Mouse (Mus musculus): ENCODE data around the gene Msl1. TPM values are rescaled to one million over a fixed set of nuclear protein-coding genes. Genes with fewer than 3 reads are reported as not detected.
A peak's percentile ranks its signal among the peaks of the same experiment; 100 is the strongest.
"Not testable (repeated sequence)": the region's sequence is repeated elsewhere in the genome, so short reads cannot be mapped to it uniquely, and the experiment has no call there.

Gene Msl1
- polyA plus RNA-seq, 1 experiment = 40.5 TPM

- Histone ChIP-seq H3K79me2 (ENCODE audit: control insufficient read depth, insufficient read depth) (peaks cover 50% of the 10 kb centered on the region), H3K27me3 (ENCODE audit: control insufficient read depth, insufficient read depth, insufficient read length) (no peaks in the 10 kb centered on the region), H3K79me3 (ENCODE audit: low read depth) (peaks cover 48% of the 10 kb centered on the region), H3K4me3 (ENCODE audit: insufficient read depth, poor library complexity, severe bottlenecking) (peak overlapping the region; percentile 79), H3K36me3 (ENCODE audit: control insufficient read depth, insufficient read depth) (peaks cover 71% of the 10 kb centered on the region), H3ac (ENCODE audit: control insufficient read depth, insufficient read length, low read depth) (peak overlapping the region; percentile 98)
- TF ChIP-seq MYOD1 (IDR thresholded peaks at IDR 0.05; ENCODE audit: control insufficient read depth, insufficient read length, low read depth) (no peak), MAX (IDR thresholded peaks at IDR 0.05) (peak; percentile 83), FOSL1 (IDR thresholded peaks at IDR 0.05; ENCODE audit: insufficient read depth, low read length, poor library complexity, severe bottlenecking) (no peak), CEBPB (IDR thresholded peaks at IDR 0.05; ENCODE audit: low read depth) (no peak)
Observed at GRCm38 (mm10) chr11:98809457-98810290, 14.4 kb downstream of the Msl1 start.

DNA sequence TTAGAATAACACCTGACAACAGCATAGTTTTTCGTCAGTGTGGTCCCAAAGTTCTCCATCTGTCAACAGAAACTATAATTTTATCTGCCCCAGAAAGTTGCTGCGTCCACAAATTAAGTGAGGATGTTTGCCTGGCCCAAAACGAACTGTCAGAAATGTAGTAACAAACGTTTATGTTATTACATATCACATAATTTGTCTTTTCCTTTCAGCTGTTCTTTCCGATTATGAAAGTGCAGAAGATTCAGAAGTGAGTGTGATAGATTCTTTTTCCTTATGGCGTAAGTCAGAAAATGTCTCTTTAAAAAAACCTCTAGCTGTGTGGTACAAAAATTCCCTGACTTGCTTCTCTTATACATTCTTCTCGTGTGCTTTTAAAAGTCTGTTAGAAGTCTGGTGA, 15.4 kb downstream of the Msl1 start:
- H3ac ChIP-seq (ENCODE audit: control insufficient read depth, insufficient read length, low read depth) = peak overlapping the region; percentile 98
- no peak for TF ChIP-seq MYOD1 (IDR thresholded peaks at IDR 0.05; ENCODE audit: control insufficient read depth, insufficient read length, low read depth)
- no peak for TF ChIP-seq CTCF (IDR thresholded peaks at IDR 0.05; ENCODE audit: control insufficient read depth, insufficient read depth, insufficient read length)
- no peak for TF ChIP-seq USF1 (IDR thresholded peaks at IDR 0.05; ENCODE audit: low read depth)
- peaks cover 57% of the 10 kb centered on the region for H3K79me3 ChIP-seq (ENCODE audit: low read depth)
- H3K79me2 ChIP-seq (ENCODE audit: control insufficient read depth, insufficient read depth) = peaks cover 60% of the 10 kb centered on the region
- H3K27me3 ChIP-seq (ENCODE audit: control insufficient read depth, insufficient read depth, insufficient read length) = no peaks in the 10 kb centered on the region
- peaks cover 70% of the 10 kb centered on the region for H3K36me3 ChIP-seq (ENCODE audit: control insufficient read depth, insufficient read depth)
- H3K4me3 ChIP-seq (ENCODE audit: insufficient read depth, poor library complexity, severe bottlenecking) = peak overlapping the region; percentile 79

DNA sequence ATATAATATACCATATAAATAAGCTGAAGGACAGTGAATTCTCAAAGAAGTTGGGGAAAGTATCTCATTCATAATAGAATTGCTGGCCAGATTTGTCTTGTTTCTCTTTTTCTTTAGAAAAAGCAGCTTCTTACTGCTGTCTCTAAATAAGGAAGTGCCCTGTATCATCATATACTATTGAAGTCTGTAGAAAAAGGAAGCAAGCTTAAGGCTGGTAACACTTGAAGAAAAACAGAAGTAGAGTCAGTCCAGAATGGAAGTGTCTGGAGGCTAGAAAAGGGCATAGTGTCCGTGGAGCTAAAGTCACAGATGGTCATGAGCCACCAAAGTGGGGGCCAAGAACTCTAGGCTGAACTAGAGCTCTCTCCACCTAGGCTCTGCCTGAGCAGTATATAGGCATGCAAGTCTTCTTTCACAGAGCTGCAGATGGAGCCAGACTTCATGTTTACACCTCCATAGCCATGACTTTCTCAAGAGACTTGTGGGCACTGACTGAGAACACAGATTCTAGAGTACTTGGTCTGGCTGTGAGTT, 21.5 kb downstream of the Msl1 start:
- Histone ChIP-seq H3K4me3 (ENCODE audit: insufficient read depth, poor library complexity, severe bottlenecking) (no peak overlapping the region), H3K79me2 (ENCODE audit: control insufficient read depth, insufficient read depth) (peaks cover 95% of the 10 kb centered on the region), H3K79me3 (ENCODE audit: low read depth) (peaks cover 65% of the 10 kb centered on the region), H3K36me3 (ENCODE audit: control insufficient read depth, insufficient read depth) (peaks cover 87% of the 10 kb centered on the region), H3K27me3 (ENCODE audit: control insufficient read depth, insufficient read depth, insufficient read length) (no peaks in the 10 kb centered on the region), H3ac (ENCODE audit: control insufficient read depth, insufficient read length, low read depth) (no peak overlapping the region)
- TF ChIP-seq MAX (IDR thresholded peaks at IDR 0.05) (no peak), CTCF (IDR thresholded peaks at IDR 0.05; ENCODE audit: control insufficient read depth, insufficient read depth, insufficient read length) (no peak), USF1 (IDR thresholded peaks at IDR 0.05; ENCODE audit: low read depth) (no peak), FOSL1 (IDR thresholded peaks at IDR 0.05; ENCODE audit: insufficient read depth, low read length, poor library complexity, severe bottlenecking) (no peak), MYOG (IDR thresholded peaks at IDR 0.05; ENCODE audit: control insufficient read depth, extremely low read depth, insufficient read length) (no peak), MYOD1 (IDR thresholded peaks at IDR 0.05; ENCODE audit: control insufficient read depth, insufficient read length, low read depth) (no peak), CEBPB (IDR thresholded peaks at IDR 0.05; ENCODE audit: low read depth) (no peak)

- H3K27me3 ChIP-seq (ENCODE audit: control insufficient read depth, insufficient read depth, insufficient read length) = no peaks in the 10 kb centered on the region
- peaks cover 92% of the 10 kb centered on the region for H3K36me3 ChIP-seq (ENCODE audit: control insufficient read depth, insufficient read depth)
- H3ac ChIP-seq (ENCODE audit: control insufficient read depth, insufficient read length, low read depth) = no peak overlapping the region
- no peak for TF ChIP-seq CEBPB (IDR thresholded peaks at IDR 0.05; ENCODE audit: low read depth)
- no peak for TF ChIP-seq MAX (IDR thresholded peaks at IDR 0.05)
- no peak for TF ChIP-seq FOSL1 (IDR thresholded peaks at IDR 0.05; ENCODE audit: insufficient read depth, low read length, poor library complexity, severe bottlenecking)
- TF ChIP-seq MYOG (IDR thresholded peaks at IDR 0.05; ENCODE audit: control insufficient read depth, extremely low read depth, insufficient read length) = no peak
- TF ChIP-seq USF1 (IDR thresholded peaks at IDR 0.05; ENCODE audit: low read depth) = no peak
- no peak for TF ChIP-seq CTCF (IDR thresholded peaks at IDR 0.05; ENCODE audit: control insufficient read depth, insufficient read depth, insufficient read length)
- no peak for TF ChIP-seq MYOD1 (IDR thresholded peaks at IDR 0.05; ENCODE audit: control insufficient read depth, insufficient read length, low read depth)
- no peak overlapping the region for H3K4me3 ChIP-seq (ENCODE audit: insufficient read depth, poor library complexity, severe bottlenecking)
- peaks cover 91% of the 10 kb centered on the region for H3K79me2 ChIP-seq (ENCODE audit: control insufficient read depth, insufficient read depth)
- peaks cover 58% of the 10 kb centered on the region for H3K79me3 ChIP-seq (ENCODE audit: low read depth)
Observed at GRCm38 (mm10) chr11:98820968-98821367, 25.7 kb downstream of the Msl1 start.

- H3K4me3 ChIP-seq (ENCODE audit: insufficient read depth, poor library complexity, severe bottlenecking); H3ac ChIP-seq (ENCODE audit: control insufficient read depth, insufficient read length, low read depth); H3K27me3 ChIP-seq (ENCODE audit: control insufficient read depth, insufficient read depth, insufficient read length): not testable (repeated sequence)
- Histone ChIP-seq H3K36me3 (ENCODE audit: control insufficient read depth, insufficient read depth) (peaks cover 93% of the 10 kb centered on the region), H3K79me3 (ENCODE audit: low read depth) (peaks cover 31% of the 10 kb centered on the region), H3K79me2 (ENCODE audit: control insufficient read depth, insufficient read depth) (peaks cover 47% of the 10 kb centered on the region)
Observed at GRCm38 (mm10) chr11:98826071-98826470, 30.8 kb downstream of the Msl1 start.

GRCm38 (mm10) chr11:98827877-98828276, 32.6 kb downstream of the Msl1 start:
- Histone ChIP-seq H3K79me2 (ENCODE audit: control insufficient read depth, insufficient read depth) (peaks cover 38% of the 10 kb centered on the region), H3ac (ENCODE audit: control insufficient read depth, insufficient read length, low read depth) (no peak overlapping the region), H3K79me3 (ENCODE audit: low read depth) (peaks cover 26% of the 10 kb centered on the region), H3K4me3 (ENCODE audit: insufficient read depth, poor library complexity, severe bottlenecking) (no peak overlapping the region), H3K36me3 (ENCODE audit: control insufficient read depth, insufficient read depth) (peaks cover 93% of the 10 kb centered on the region), H3K27me3 (ENCODE audit: control insufficient read depth, insufficient read depth, insufficient read length) (no peaks in the 10 kb centered on the region)
- TF ChIP-seq MYOG (IDR thresholded peaks at IDR 0.05; ENCODE audit: control insufficient read depth, extremely low read depth, insufficient read length) (no peak), CTCF (IDR thresholded peaks at IDR 0.05; ENCODE audit: control insufficient read depth, insufficient read depth, insufficient read length) (no peak), FOSL1 (IDR thresholded peaks at IDR 0.05; ENCODE audit: insufficient read depth, low read length, poor library complexity, severe bottlenecking) (no peak), USF1 (IDR thresholded peaks at IDR 0.05; ENCODE audit: low read depth) (no peak), MAX (IDR thresholded peaks at IDR 0.05) (no peak), CEBPB (IDR thresholded peaks at IDR 0.05; ENCODE audit: low read depth) (no peak), MYOD1 (IDR thresholded peaks at IDR 0.05; ENCODE audit: control insufficient read depth, insufficient read length, low read depth) (no peak)
